Mouse (Mus musculus) embryonic facial prominence, embryonic 11.5 days (tissue): ENCODE data around the gene Senp3. TPM values are rescaled to one million over a fixed set of nuclear protein-coding genes. Genes with fewer than 3 reads are reported as not detected.

Experiments
- ATAC-seq: fragments of 200-750 bp; cut with Nextera tagmentation; replicated peaks from 2 replicates; pipeline ENCODE4 v1.8.0; 2017; ENCODE audit warnings: low read depth; ENCODE audit not compliant: insufficient number of reproducible peaks, low FRiP score, low TSS enrichment
- DNase-seq: peaks from one replicate; pipeline ENCODE4 v3.0.0-alpha.2; 2015; ENCODE audit warnings: low spot score
- H3K27ac ChIP-seq: fragments of 300-500 bp; sonication (generic); replicated peaks from 2 replicates; pipeline ENCODE4 v1.5.1; 2014; ENCODE audit warnings: mild to moderate bottlenecking, low read depth, low read length, control low read depth
- H3K27me3 ChIP-seq: fragments of 300-500 bp; sonication (generic); 2 replicates; pipeline ENCODE4 v1.6.1; 2014; ENCODE audit warnings: mild to moderate bottlenecking, low read length, moderate library complexity, mixed read lengths; ENCODE audit not compliant: control insufficient read depth, insufficient read depth
- H3K36me3 ChIP-seq: fragments of 300-500 bp; sonication (generic); replicated peaks from 2 replicates; pipeline ENCODE4 v1.6.1; 2014; ENCODE audit warnings: low read depth, mild to moderate bottlenecking, low read length, moderate library complexity, mixed read lengths; ENCODE audit not compliant: control insufficient read depth, insufficient read depth
- H3K4me1 ChIP-seq: fragments of 300-500 bp; sonication (generic); 2 replicates; pipeline ENCODE4 v1.6.1; 2014; ENCODE audit warnings: low read length, mixed read lengths; ENCODE audit not compliant: control insufficient read depth, insufficient read depth
- H3K4me2 ChIP-seq: fragments of 300-500 bp; sonication (generic); 2 replicates; pipeline ENCODE4 v1.6.1; 2014; ENCODE audit warnings: low read depth, mild to moderate bottlenecking, control low read depth, low read length, moderate library complexity
- H3K4me3 ChIP-seq: fragments of 300-500 bp; sonication (generic); 2 replicates; pipeline ENCODE4 v1.5.1; 2014; ENCODE audit warnings: low read depth, low read length, control low read depth
- H3K9ac ChIP-seq: fragments of 300-500 bp; sonication (generic); replicated peaks from 2 replicates; pipeline ENCODE4 v1.6.1; 2014; ENCODE audit warnings: mild to moderate bottlenecking, control low read depth, low read length
- H3K9me3 ChIP-seq: fragments of 300-500 bp; sonication (generic); replicated peaks from 2 replicates; pipeline ENCODE4 v1.6.1; 2016; ENCODE audit warnings: mild to moderate bottlenecking, low read length, inconsistent platforms, mixed read lengths; ENCODE audit not compliant: control insufficient read depth
- WGBS: fragments of 180-500 bp; shearing (Covaris S2); extraction: QIAGEN DNeasy Blood & Tissue Kit; methylation state at CpG from one replicate; pipeline ENCODE4 v1.1.7; 2014; 5-methylcytosine and 5-hydroxymethylcytosine counted together
- polyA plus RNA-seq: library from polyadenylated mRNA; unstranded; fragments of >200 nt; fragmentation: Nextera tagmentation; extraction: Ambion mirVana; gene quantifications from 2 replicates; pipeline ENCODE4 v1.2.1, GENCODE M21; 2014

The Senp3 gene
- polyA plus RNA-seq, 1 experiment from 2014 or later = 108 TPM

GRCm38 (mm10) chr11:69662213-69662966 lies 19.5 kb downstream of the Senp3 start, which contains the start of gene Mpdu1:
Gene Mpdu1 (minus strand): TSS chr11:69662642.
- H3K27ac ChIP-seq = peak within 1 kb of the TSS; percentile 95
- peaks cover 13% of the 10 kb centered on the region for H3K36me3 ChIP-seq
- WGBS = under 1% methylated on average over 48 of the region's 48 CpGs
- H3K4me3 ChIP-seq = peak within 1 kb of the TSS; percentile 48
- H3K4me1 ChIP-seq = no peaks in the 10 kb centered on the region
- H3K9me3 ChIP-seq = no peaks in the 10 kb centered on the region
- peak; percentile 97 for DNase-seq
- H3K4me2 ChIP-seq = peak within 1 kb of the TSS; percentile 53
- H3K27me3 ChIP-seq = no peaks in the 10 kb centered on the region
- peak within 1 kb of the TSS; percentile 70 for H3K9ac ChIP-seq
- peak; percentile 88 for ATAC-seq

- Histone ChIP-seq H3K27ac (no peak overlapping the region; the same call in 1 of the 2 replicates), H3K36me3 (peaks cover 12% of the 10 kb centered on the region), H3K4me1 (no peaks in the 10 kb centered on the region), H3K4me3 (peak overlapping the region; percentile 48), H3K9me3 (no peaks in the 10 kb centered on the region), H3K27me3 (no peaks in the 10 kb centered on the region), H3K9ac (peak overlapping the region; percentile 41), H3K4me2 (peak overlapping the region; percentile 53)
- ATAC-seq (no peak), DNase-seq (no peak)
- 86% methylated on average over 3 of the region's 3 CpGs for WGBS
These were observed 20.5 kb downstream of the Senp3 start for GRCm38 (mm10) chr11:69661221-69661881.

GRCm38 (mm10) chr11:69657462-69657881 lies 24.4 kb downstream of the Senp3 start:
- no peak overlapping the region for H3K27ac ChIP-seq
- no peak overlapping the region for H3K9ac ChIP-seq
- no peaks in the 10 kb centered on the region for H3K27me3 ChIP-seq
- no peaks in the 10 kb centered on the region; the same call in 1 of the 2 replicates for H3K4me1 ChIP-seq
- no peaks in the 10 kb centered on the region for H3K9me3 ChIP-seq
- H3K4me2 ChIP-seq = no peak overlapping the region
- WGBS = 83% methylated on average over 15 of the region's 15 CpGs
- H3K4me3 ChIP-seq = no peak overlapping the region
- peaks cover 12% of the 10 kb centered on the region for H3K36me3 ChIP-seq
- DNase-seq (no peak), ATAC-seq (no peak)

- Histone ChIP-seq H3K36me3 (peaks cover 15% of the 10 kb centered on the region), H3K27ac (peak overlapping the region; percentile 8), H3K9ac (no peak overlapping the region; the same call in 1 of the 2 replicates), H3K4me3 (no peak overlapping the region), H3K4me2 (no peak overlapping the region), H3K4me1 (no peaks in the 10 kb centered on the region; the same call in 1 of the 2 replicates), H3K9me3 (no peaks in the 10 kb centered on the region), H3K27me3 (no peaks in the 10 kb centered on the region)
- WGBS = 81% methylated on average over 10 of the region's 10 CpGs
- DNase-seq = peak; percentile 86
- no peak for ATAC-seq
These were observed 25.0 kb downstream of the Senp3 start for GRCm38 (mm10) chr11:69656617-69657461.

- Histone ChIP-seq H3K9ac (no peak overlapping the region), H3K4me2 (no peak overlapping the region), H3K4me3 (no peak overlapping the region), H3K27me3 (no peaks in the 10 kb centered on the region), H3K27ac (no peak overlapping the region), H3K9me3 (no peaks in the 10 kb centered on the region), H3K4me1 (no peaks in the 10 kb centered on the region; the same call in 1 of the 2 replicates), H3K36me3 (peaks cover 19% of the 10 kb centered on the region)
- 71% methylated on average over 5 of the region's 5 CpGs for WGBS
- no peak for ATAC-seq
- no peak for DNase-seq
These were observed 25.8 kb downstream of the Senp3 start for GRCm38 (mm10) chr11:69656065-69656455.

GRCm38 (mm10) chr11:69655264-69656064 lies 26.4 kb downstream of the Senp3 start, which contains the start of gene Sox15:
Gene Sox15 (plus strand): TSS chr11:69655314.
- Histone ChIP-seq H3K9ac (no peak within 1 kb of the TSS), H3K4me2 (no peak within 1 kb of the TSS), H3K27me3 (no peaks in the 10 kb centered on the region), H3K27ac (no peak within 1 kb of the TSS), H3K4me1 (no peaks in the 10 kb centered on the region; the same call in 1 of the 2 replicates), H3K36me3 (peaks cover 25% of the 10 kb centered on the region), H3K9me3 (no peaks in the 10 kb centered on the region), H3K4me3 (no peak within 1 kb of the TSS)
- DNase-seq = peak; percentile 87
- ATAC-seq = peak; percentile 31; the same call in 1 of the 2 replicates
- WGBS = 19% methylated on average over 34 of the region's 34 CpGs

- Histone ChIP-seq H3K36me3 (peaks cover 28% of the 10 kb centered on the region), H3K27me3 (no peaks in the 10 kb centered on the region), H3K9ac (no peak overlapping the region), H3K4me2 (no peak overlapping the region), H3K4me3 (no peak overlapping the region), H3K9me3 (no peaks in the 10 kb centered on the region), H3K4me1 (no peaks in the 10 kb centered on the region; the same call in 1 of the 2 replicates), H3K27ac (no peak overlapping the region)
- ATAC-seq (no peak), DNase-seq (no peak)
- WGBS = 31% methylated on average over 9 of the region's 9 CpGs
These were observed 27.1 kb downstream of the Senp3 start for GRCm38 (mm10) chr11:69654760-69655159.
